Mouse (Mus musculus) cerebellum, adult 2 months (tissue): ENCODE data around the gene Phf12.

Experiments used
- CTCF ChIP-seq: fragments of 200-500 bp; IDR thresholded peaks from 2 replicates; pipeline ENCODE4 v1.5.1; 2011; ENCODE audit warnings: low read depth, mild to moderate bottlenecking, control low read depth, low read length, moderate library complexity, borderline replicate concordance; ENCODE audit not compliant: insufficient read depth
- POLR2A ChIP-seq: fragments of 200-500 bp; IDR thresholded peaks from 2 replicates; pipeline ENCODE4 v1.6.1; 2011; ENCODE audit warnings: low read length, control low read depth, borderline replicate concordance; ENCODE audit not compliant: insufficient read depth

DNA sequence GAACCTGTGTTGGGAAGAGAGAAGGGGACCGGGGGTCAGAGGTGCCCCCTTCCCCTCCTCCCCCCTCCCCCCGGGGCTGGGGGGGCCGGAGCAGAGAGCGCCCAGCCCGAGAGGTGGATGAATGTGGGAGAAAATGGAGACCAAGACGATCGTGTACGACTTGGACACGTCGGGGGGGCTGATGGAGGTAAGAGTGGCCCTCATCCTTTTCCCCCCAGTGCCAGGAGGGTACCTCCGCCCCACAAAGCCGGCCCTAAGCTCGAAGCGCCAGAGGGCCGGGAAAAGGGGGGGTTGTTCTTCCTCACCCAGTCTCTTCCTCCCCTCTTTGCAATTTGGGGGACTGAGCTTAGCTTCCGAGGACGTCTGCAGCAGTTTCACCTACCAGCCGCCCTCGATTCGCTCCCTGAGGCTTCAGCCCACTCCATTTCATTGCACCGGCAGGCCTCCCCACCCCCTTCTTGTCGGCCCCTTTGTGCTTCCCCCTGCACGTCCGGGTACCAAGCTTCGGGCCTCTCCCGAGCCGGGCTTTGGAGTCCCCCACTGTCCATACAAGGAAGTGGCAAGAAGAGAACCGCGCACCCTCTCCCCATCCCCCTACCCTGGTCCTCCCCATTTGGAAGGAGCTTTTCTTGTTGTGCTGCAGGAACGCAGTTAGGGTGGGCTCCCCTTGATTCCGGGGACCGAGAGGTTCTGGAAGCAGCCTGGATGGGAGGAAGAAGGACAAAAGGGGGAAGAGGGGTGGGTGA, 810 bp downstream of the Phf12 start:
- TF ChIP-seq CTCF: no peak
- no peak for TF ChIP-seq POLR2A
